Mouse (Mus musculus) erythroblast, embryonic 14.5 days (primary cell): ENCODE results near the gene Pde3a. TPM values are rescaled to one million over a fixed set of nuclear protein-coding genes. Genes with fewer than 3 reads are reported as not detected.

Experiments
- H3K27me3 ChIP-seq: 2 replicates; pipeline ENCODE4 v1.6.1; 2012; ENCODE audit warnings: inconsistent platforms; ENCODE audit not compliant: control insufficient read depth
- H3K36me3 ChIP-seq: 2 replicates; pipeline ENCODE4 v1.6.1; 2012; ENCODE audit warnings: mild to moderate bottlenecking, inconsistent platforms; ENCODE audit not compliant: control insufficient read depth
- H3K4me1 ChIP-seq: 2 replicates; pipeline ENCODE4 v1.6.1; 2012; ENCODE audit warnings: inconsistent platforms; ENCODE audit not compliant: control insufficient read depth
- H3K4me3 ChIP-seq: replicated peaks from 2 replicates; pipeline ENCODE3; 2012; ENCODE audit warnings: moderate library complexity, mild to moderate bottlenecking, inconsistent platforms
- H3K9me3 ChIP-seq: 2 replicates; pipeline ENCODE4 v1.6.1; 2012; ENCODE audit warnings: low read length, inconsistent platforms, mixed read lengths; ENCODE audit not compliant: control insufficient read depth
- GATA1 ChIP-seq: IDR thresholded peaks from 2 replicates; pipeline ENCODE4 v1.6.1; 2012; ENCODE audit warnings: low read length, inconsistent platforms, mixed read lengths
- TAL1 ChIP-seq: IDR thresholded peaks from 3 replicates; pipeline ENCODE4 v1.6.1; 2012; ENCODE audit warnings: low read length, inconsistent platforms, mixed read lengths
- polyA plus RNA-seq: library from polyadenylated mRNA; stranded (reverse); fragments of >175 nt; gene quantifications from 2 replicates; pipeline ENCODE4 v1.2.3, GENCODE M21; 2012

Gene Pde3a
- polyA plus RNA-seq, 1 experiment: not detected

DNA sequence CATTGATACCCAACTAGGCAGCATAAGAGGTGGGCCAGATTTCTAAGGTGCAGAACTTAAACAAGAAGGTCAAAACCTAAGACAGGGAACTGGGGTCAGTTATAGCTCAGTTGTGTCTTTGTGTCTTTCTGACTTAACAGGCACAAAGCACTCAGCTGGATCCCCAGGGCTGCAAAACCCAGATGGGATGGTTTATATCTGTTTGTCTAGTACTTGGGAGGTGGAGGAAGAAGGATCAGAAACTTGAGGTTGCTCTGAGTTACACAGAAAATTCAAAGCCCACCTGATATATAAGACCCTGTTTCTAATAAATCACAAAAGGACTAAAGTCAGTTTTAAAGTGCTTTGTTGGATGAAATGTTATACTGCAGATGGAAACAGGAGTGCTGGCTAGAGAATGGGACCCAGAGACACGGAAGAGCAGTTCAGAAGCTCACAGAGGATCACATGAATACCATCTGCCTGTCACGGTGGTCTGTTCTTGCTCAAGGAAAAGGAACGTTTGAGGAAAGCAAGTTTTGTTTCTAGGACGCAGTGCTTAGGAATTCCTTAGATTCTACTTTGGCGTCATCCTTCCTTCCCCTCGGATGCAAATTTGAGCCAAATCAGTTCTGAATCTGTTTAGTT lies 16.2 kb upstream of the Pde3a start:
- no peaks in the 10 kb centered on the region for H3K4me1 ChIP-seq
- peaks cover 2% of the 10 kb centered on the region; the same call in 1 of the 2 replicates for H3K9me3 ChIP-seq
- H3K36me3 ChIP-seq: no peaks in the 10 kb centered on the region
- no peaks in the 10 kb centered on the region for H3K27me3 ChIP-seq
- H3K4me3 ChIP-seq: no peak overlapping the region
- TF ChIP-seq GATA1 (no peak), TAL1 (no peak)

DNA sequence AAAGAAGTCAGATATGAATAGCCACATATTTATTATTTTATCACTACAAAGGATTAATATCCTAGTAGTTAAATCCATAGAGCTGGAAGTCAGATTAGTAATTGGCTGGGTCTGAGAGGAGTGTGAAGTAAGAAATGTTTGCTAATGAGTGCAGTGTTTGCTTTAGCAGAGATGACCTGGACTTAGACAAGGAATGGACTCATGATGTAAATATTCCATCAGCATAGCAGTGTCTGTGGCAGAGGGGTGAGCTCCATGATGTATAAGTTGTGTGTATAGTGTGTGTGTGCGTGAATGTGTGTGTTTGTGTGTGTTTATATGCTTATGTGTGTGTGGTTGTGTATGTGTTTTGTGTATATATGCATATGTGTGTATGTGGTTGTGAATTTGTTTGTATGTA lies 7.3 kb upstream of the Pde3a start:
- no peaks in the 10 kb centered on the region for H3K36me3 ChIP-seq
- H3K4me3 ChIP-seq: no peak overlapping the region
- no peaks in the 10 kb centered on the region for H3K27me3 ChIP-seq
- TF ChIP-seq GATA1: no peak
- TF ChIP-seq TAL1: no peak
- H3K9me3 ChIP-seq: no peaks in the 10 kb centered on the region
- H3K4me1 ChIP-seq: no peaks in the 10 kb centered on the region

GRCm38 (mm10) chr6:141245089-141245488 lies 4.0 kb upstream of the Pde3a start:
- H3K4me1 ChIP-seq: no peaks in the 10 kb centered on the region
- H3K36me3 ChIP-seq: no peaks in the 10 kb centered on the region
- H3K9me3 ChIP-seq: no peaks in the 10 kb centered on the region
- TF ChIP-seq TAL1 (no peak), GATA1 (no peak)
- peaks cover 13% of the 10 kb centered on the region for H3K27me3 ChIP-seq
- no peak overlapping the region for H3K4me3 ChIP-seq

DNA sequence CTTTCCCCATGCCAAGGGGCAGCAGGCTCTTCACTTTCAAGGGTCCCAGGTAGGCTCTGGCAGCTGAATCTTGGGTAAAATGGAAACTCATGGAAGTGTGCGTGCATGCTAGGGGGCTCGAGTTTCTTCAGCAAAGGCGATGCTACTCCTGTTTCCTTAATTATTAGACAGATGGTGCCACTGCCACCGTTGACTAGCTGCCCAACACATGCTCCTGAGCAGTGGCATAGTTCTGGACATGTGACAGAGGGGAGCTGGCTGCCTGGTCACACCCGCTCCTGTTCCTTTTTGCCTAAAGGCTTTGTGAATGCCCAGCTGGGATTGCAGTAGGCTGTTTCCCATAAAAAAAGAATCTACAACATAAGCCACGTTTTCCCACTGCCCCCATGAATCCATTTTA lies 2.7 kb upstream of the Pde3a start:
- Histone ChIP-seq H3K4me3 (no peak overlapping the region), H3K27me3 (peaks cover 24% of the 10 kb centered on the region), H3K36me3 (no peaks in the 10 kb centered on the region), H3K9me3 (no peaks in the 10 kb centered on the region), H3K4me1 (no peaks in the 10 kb centered on the region)
- no peak for TF ChIP-seq TAL1
- no peak for TF ChIP-seq GATA1

- no peaks in the 10 kb centered on the region for H3K9me3 ChIP-seq
- TF ChIP-seq TAL1: no peak
- no peak for TF ChIP-seq GATA1
- H3K27me3 ChIP-seq: peaks cover 24% of the 10 kb centered on the region
- no peaks in the 10 kb centered on the region for H3K4me1 ChIP-seq
- H3K36me3 ChIP-seq: no peaks in the 10 kb centered on the region
- no peak overlapping the region for H3K4me3 ChIP-seq
These were observed 988 bp upstream of the Pde3a start for GRCm38 (mm10) chr6:141248081-141248480.

DNA sequence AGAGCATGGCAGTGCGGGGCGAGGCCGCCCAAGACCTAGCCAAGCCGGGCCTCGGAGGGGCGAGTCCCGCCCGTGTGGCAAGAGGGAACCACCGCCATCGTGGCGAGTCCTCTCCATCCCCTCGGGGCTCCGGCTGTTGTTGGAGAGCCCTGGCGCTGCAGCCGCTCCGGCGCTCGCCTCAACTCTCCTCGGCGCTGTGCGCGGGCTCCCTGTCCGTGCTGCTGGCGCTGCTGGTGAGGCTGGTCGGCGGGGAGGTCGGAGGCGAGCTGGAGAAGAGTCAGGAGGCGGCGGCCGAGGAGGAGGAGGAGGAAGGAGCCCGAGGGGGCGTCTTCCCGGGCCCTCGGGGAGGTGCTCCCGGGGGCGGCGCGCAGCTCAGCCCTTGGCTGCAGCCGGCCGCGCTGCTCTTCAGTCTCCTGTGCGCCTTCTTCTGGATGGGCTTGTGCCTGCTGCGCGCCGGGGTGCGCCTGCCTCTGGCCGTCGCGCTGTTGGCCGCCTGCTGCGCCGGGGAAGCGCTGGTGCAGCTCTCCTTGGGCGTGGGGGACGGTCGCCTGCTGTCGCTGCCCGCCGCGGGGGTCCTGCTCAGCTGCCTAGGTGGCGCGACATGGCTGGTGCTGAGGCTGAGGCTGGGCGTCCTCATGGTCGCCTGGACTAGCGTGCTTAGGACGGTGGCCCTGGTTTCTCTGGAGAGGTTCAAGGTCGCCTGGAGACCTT lies 671 bp downstream of the Pde3a start:
- peaks cover 24% of the 10 kb centered on the region for H3K27me3 ChIP-seq
- H3K36me3 ChIP-seq: no peaks in the 10 kb centered on the region
- H3K4me3 ChIP-seq: peak overlapping the region; percentile 32
- H3K4me1 ChIP-seq: no peaks in the 10 kb centered on the region
- no peaks in the 10 kb centered on the region for H3K9me3 ChIP-seq
- TF ChIP-seq TAL1 (no peak), GATA1 (no peak)

DNA sequence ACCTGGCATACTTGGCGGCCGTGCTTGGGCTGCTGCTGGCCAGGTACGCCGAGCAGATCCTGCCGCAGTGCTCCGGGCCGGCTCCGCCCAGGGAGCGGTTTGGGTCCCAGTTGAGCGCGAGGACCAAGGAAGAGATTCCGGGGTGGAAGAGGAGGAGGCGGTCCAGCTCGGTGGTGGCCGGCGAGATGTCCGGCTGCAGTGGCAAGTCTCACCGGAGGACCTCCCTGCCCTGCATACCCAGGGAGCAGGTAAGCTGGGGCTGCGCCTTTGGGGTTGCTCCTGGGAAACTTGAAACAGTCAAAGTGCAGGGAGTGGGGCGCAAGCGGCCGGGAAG lies 1.2 kb downstream of the Pde3a start:
- TF ChIP-seq TAL1 (no peak), GATA1 (no peak)
- H3K4me1 ChIP-seq: no peaks in the 10 kb centered on the region
- peak overlapping the region; percentile 32 for H3K4me3 ChIP-seq
- H3K27me3 ChIP-seq: peaks cover 24% of the 10 kb centered on the region
- no peaks in the 10 kb centered on the region for H3K36me3 ChIP-seq
- no peaks in the 10 kb centered on the region for H3K9me3 ChIP-seq

DNA sequence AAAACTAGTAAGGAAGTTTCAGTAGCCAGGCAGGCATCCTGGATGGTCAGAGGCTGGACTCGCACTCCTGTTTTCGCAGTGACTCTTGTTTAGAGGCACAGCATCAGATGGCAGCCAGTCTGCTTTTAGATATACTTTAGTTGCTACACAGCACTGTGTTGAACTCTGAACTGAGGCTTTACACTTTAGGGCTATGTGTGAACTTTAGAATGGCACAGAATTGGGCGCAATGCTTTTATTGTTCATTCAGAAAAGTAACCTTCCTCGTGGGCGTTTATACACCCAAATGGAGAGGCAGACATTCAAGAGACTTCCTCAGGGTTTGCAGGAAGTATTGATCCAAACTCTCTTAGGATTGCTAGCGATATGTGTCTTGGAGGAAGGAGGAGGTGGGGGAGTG lies 1.9 kb downstream of the Pde3a start:
- Histone ChIP-seq H3K27me3 (peaks cover 24% of the 10 kb centered on the region), H3K4me3 (no peak overlapping the region), H3K9me3 (no peaks in the 10 kb centered on the region), H3K4me1 (no peaks in the 10 kb centered on the region), H3K36me3 (no peaks in the 10 kb centered on the region)
- TF ChIP-seq TAL1 (no peak), GATA1 (no peak)

DNA sequence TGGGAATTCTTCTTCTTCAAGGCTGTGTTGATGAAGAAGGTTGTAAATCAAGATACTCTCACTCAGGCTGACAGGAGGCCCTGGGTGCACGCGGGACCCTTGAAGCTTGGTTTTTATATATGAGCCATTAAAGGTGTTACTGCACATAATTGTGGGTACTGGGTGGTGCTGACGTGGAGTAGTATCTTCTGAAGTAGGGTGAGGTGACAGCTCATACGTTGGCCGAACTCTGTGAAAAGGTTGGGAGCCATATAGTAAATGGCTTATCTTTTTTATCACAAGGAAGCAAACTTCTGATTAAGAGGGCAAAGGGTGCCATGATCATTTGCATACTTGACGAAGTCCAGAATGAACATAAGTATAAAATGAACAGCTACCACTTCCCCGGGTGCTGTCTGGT lies 3.5 kb downstream of the Pde3a start:
- TF ChIP-seq GATA1 (no peak), TAL1 (no peak)
- H3K4me1 ChIP-seq: no peaks in the 10 kb centered on the region
- no peak overlapping the region for H3K4me3 ChIP-seq
- H3K36me3 ChIP-seq: no peaks in the 10 kb centered on the region
- no peaks in the 10 kb centered on the region for H3K9me3 ChIP-seq
- peaks cover 24% of the 10 kb centered on the region for H3K27me3 ChIP-seq
